Mouse (Mus musculus): ENCODE measurements at regions not wholly inside any gene's neighbourhood (a gene's known extent, or its start where the extent isn't known, plus 50 kb on each side); places are given as distances from the start of the nearest gene placed in this dataset.

DNA sequence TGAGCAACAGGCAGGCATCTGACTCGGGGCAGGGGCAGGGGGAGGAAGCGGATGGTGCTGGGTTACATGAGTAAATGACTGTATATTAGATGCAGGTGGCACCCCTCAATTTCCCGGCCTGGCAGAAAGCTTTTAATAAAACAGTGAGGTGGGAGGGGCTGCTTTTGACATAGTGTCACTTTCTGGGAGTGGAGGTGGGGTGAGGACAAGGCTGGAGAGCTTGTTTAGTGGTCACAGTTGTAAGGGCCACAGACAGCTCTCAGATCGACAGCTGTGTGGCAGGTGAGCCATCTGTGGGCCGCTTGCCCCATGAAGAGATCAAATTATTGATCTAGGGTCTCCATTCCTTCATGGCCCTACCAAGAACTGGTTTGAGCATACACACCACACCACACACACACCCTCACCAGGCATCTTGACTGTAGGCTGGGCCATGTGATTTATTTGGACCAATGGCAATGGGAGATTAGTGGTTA, 431.9 kb downstream of the Ccdc171 start:
- TF ChIP-seq CTCF (IDR thresholded peaks at IDR 0.05; ENCODE audit: control insufficient read depth, insufficient read depth, insufficient replicate concordance, low read depth, low read length) (no peak), POLR2A (IDR thresholded peaks at IDR 0.05; ENCODE audit: control insufficient read depth, low read depth, low read length) (no peak)
